In the genomic region with DNA sequence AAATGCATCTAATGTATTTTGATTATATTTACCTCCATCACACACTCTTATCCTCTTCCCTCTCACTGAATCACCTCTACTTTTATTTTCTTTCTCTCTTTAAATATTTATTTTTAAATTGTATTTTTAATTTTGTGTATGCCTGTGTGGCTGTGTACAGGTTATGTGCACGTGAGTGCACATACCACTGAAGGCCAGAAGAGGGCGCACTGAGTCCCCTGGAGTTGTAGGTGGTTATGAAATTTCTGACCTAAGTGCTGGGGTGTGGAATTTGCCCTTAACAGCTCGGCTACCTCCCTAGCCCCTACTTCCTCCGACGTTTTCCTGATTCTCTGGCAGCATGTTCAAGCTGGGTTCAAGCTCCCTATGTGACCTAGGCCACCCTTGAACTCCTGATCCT, we compare ENCODE assay signal across 25 mouse cellular contexts. TPM values are rescaled to one million over a fixed set of nuclear protein-coding genes. Genes with fewer than 3 reads are reported as not detected.
DNase-seq lines count a peak whose midpoint lies in the region; ATAC-seq and TF ChIP-seq lines count a peak whose summit lies in the region.
"Had no signal": no experiment of that assay in that cellular context is flagged by ENCODE, and none has a peak within 500 bp of the region (broad histone marks: within the 10 kb centered on the region; RNA-seq: fewer than 3 reads in every experiment).

No protein-coding gene starts in this region.

- TF ChIP-seq POLR2A in testis, adult 2 months (IDR thresholded peaks at IDR 0.05; ENCODE audit: control insufficient read depth, low read depth, low read length), result no peak

- H3K9me3 ChIP-seq in kidney, postnatal 0 days (replicated peaks; ENCODE audit: low read length), result no peaks in the 10 kb centered on the region
- no peaks in the 10 kb centered on the region for H3K9me3 ChIP-seq in stomach, postnatal 0 days (ENCODE audit: control insufficient read depth, low read length)
- H3K9me3 ChIP-seq: hindbrain, embryonic 15.5 days had no signal

- WGBS in kidney, postnatal 0 days, result 87% methylated on average over 5 of the region's 5 CpGs
- WGBS in stomach, postnatal 0 days, result 82% methylated on average over 5 of the region's 5 CpGs

- 0 out of 2 replicates have a peak, but pooled peaks cover 13% of the 10 kb centered on the region for H3K4me1 ChIP-seq in kidney, postnatal 0 days (replicated peaks; ENCODE audit: insufficient read depth, low read length)
- H3K4me1 ChIP-seq in testis, adult 2 months (ENCODE audit: control insufficient read depth, insufficient read depth, low read length), result peaks cover 2% of the 10 kb centered on the region; the same call in 1 of the 2 replicates
- H3K4me1 ChIP-seq in stomach, postnatal 0 days (replicated peaks; ENCODE audit: control insufficient read depth, insufficient read depth), result no peaks in the 10 kb centered on the region; the same call in 1 of the 2 replicates

- H3K36me3 ChIP-seq in kidney, postnatal 0 days (ENCODE audit: insufficient read depth, low read length), result no peaks in the 10 kb centered on the region
- no peaks in the 10 kb centered on the region for H3K36me3 ChIP-seq in testis, adult 2 months (ENCODE audit: control insufficient read depth, insufficient read depth, low read length)
- no peaks in the 10 kb centered on the region for H3K36me3 ChIP-seq in stomach, postnatal 0 days (ENCODE audit: control insufficient read depth, insufficient read depth, low read length)
- H3K36me3 ChIP-seq: forebrain, embryonic 10.5 days; heart, embryonic 10.5 days; hindbrain, embryonic 15.5 days; midbrain, embryonic 10.5 days had no signal

- no peaks in the 10 kb centered on the region for H3K27me3 ChIP-seq in kidney, postnatal 0 days (ENCODE audit: insufficient read depth, low read length)
- no peaks in the 10 kb centered on the region for H3K27me3 ChIP-seq in testis, adult 2 months (ENCODE audit: control insufficient read depth, insufficient read depth, low read length)
- no peaks in the 10 kb centered on the region for H3K27me3 ChIP-seq in stomach, postnatal 0 days (ENCODE audit: control insufficient read depth, insufficient read depth, low read length)
- H3K27me3 ChIP-seq: hindbrain, embryonic 15.5 days had no signal

- H3K27ac ChIP-seq in kidney, postnatal 0 days, result no peak overlapping the region
- no peak overlapping the region for H3K27ac ChIP-seq in testis, adult 2 months (ENCODE audit: control insufficient read depth, insufficient read depth, low read depth, low read length)
- H3K27ac ChIP-seq in stomach, postnatal 0 days (replicated peaks), result no peak overlapping the region
- H3K27ac ChIP-seq: forebrain, embryonic 10.5 days; heart, embryonic 10.5 days; hindbrain, embryonic 15.5 days; midbrain, embryonic 10.5 days had no signal

- peak; percentile 39 for DNase-seq in CD4-positive, CD25-positive, alpha-beta regulatory T cell, adult 2 months (ENCODE audit: low read depth, low spot score)
- no peak for DNase-seq in kidney, postnatal 0 days (ENCODE audit: low spot score)
- no peak for DNase-seq in kidney, postnatal 25 days
- no peak for DNase-seq in testis, postnatal 14 days (ENCODE audit: low spot score)
- no peak for DNase-seq in stomach, postnatal 0 days (ENCODE audit: low spot score)
- DNase-seq in left cerebral cortex, adult 8-10 months (ENCODE audit: low spot score in 2 of 2), result no peak
- DNase-seq: adrenal gland, adult 8-10 months; cerebellum, adult 2 months; gastrocnemius, postnatal 14 days; kidney, adult 8-10 months; layer of hippocampus, postnatal 36 days; lung, adult 2 months; lung, postnatal 4 days; thymus, adult 18-20 months had no signal

- H3K4me3 ChIP-seq in kidney, postnatal 0 days (replicated peaks; ENCODE audit: low read depth, low read length), result no peak overlapping the region
- H3K4me3 ChIP-seq in testis, adult 2 months (ENCODE audit: control insufficient read depth, low read depth, low read length), result no peak overlapping the region
- no peak overlapping the region for H3K4me3 ChIP-seq in stomach, postnatal 0 days (ENCODE audit: low read depth, low read length)
- H3K4me3 ChIP-seq: forebrain, embryonic 10.5 days; heart, embryonic 10.5 days; hindbrain, embryonic 15.5 days; midbrain, embryonic 10.5 days had no signal

- no peak for TF ChIP-seq EP300 in stomach, postnatal 0 days (optimal IDR thresholded peaks at IDR 0.05)

- no peak overlapping the region for H3K4me2 ChIP-seq in kidney, postnatal 0 days (ENCODE audit: low read length)
- no peak overlapping the region for H3K4me2 ChIP-seq in stomach, postnatal 0 days (replicated peaks; ENCODE audit: low read depth)
- H3K4me2 ChIP-seq: hindbrain, embryonic 15.5 days had no signal

- ATAC-seq in CD4-positive, CD25-positive, alpha-beta regulatory T cell, adult 4 months, result no peak
- ATAC-seq in kidney, postnatal 0 days (replicated peaks; ENCODE audit: low FRiP score, low read depth), result no peak
- ATAC-seq in stomach, postnatal 0 days (ENCODE audit: low FRiP score, low TSS enrichment), result no peak

- peak; percentile 30; the same call in 1 of the 2 replicates for TF ChIP-seq CTCF in kidney, postnatal 0 days (IDR thresholded peaks at IDR 0.05; ENCODE audit: low read depth)
- peak; percentile 39; the same call in 1 of the 2 replicates for TF ChIP-seq CTCF in testis, adult 2 months (IDR thresholded peaks at IDR 0.05; ENCODE audit: control insufficient read depth, insufficient read depth, insufficient replicate concordance, low read depth, low read length)
- TF ChIP-seq CTCF in stomach, postnatal 0 days (IDR thresholded peaks at IDR 0.05; ENCODE audit: low read depth), result peak; percentile 46

- no peak overlapping the region for H3K9ac ChIP-seq in kidney, postnatal 0 days (ENCODE audit: low read depth, low read length)
- no peak overlapping the region for H3K9ac ChIP-seq in stomach, postnatal 0 days (ENCODE audit: low read length)
- H3K9ac ChIP-seq: hindbrain, embryonic 15.5 days had no signal

RNA-seq across cellular contexts. Expression of a gene that starts 4.5 kb away (rescaled TPM):
- polyA plus RNA-seq in CD4-positive, CD25-positive, alpha-beta regulatory T cell, adult 4 months (2017; shearing (Covaris generic)), result not detected
- polyA plus RNA-seq in kidney, postnatal 0 days (2015; fragmentation: Nextera tagmentation; extraction: Ambion mirVana), result not detected in 2 replicates
- 142 and 168 TPM in 2 replicates for polyA plus RNA-seq in testis, adult 2 months (2012; rRNA removed)
- not detected in 2 replicates for polyA plus RNA-seq in stomach, postnatal 0 days (2015; fragmentation: Nextera tagmentation; extraction: Ambion mirVana)
- total RNA-seq in left cerebral cortex, adult 8-10 months (2022), result 1 to 10 TPM in 3 of 4 experiments, under 1 TPM in 1; 0.67 to 2.3 (median 1.5) TPM
- total RNA-seq: adrenal gland, adult 8-10 months; ES-E14; gastrocnemius, postnatal 14 days; heart, postnatal 25 days had no signal
- polyA plus RNA-seq: embryonic facial prominence, embryonic 14.5 days; forebrain, embryonic 10.5 days; heart, embryonic 10.5 days; large intestine, adult 2 months; limb, embryonic 11.5 days; lung, adult 2 months; midbrain, embryonic 10.5 days had no signal

RNA-seq across cellular contexts. Expression of a gene that starts 5.4 kb away (rescaled TPM):
- not detected for polyA plus RNA-seq in CD4-positive, CD25-positive, alpha-beta regulatory T cell, adult 4 months (2017; shearing (Covaris generic))
- polyA plus RNA-seq in kidney, postnatal 0 days (2015; fragmentation: Nextera tagmentation; extraction: Ambion mirVana), result 0.37 and 0.47 TPM in 2 replicates
- 451 and 466 TPM in 2 replicates for polyA plus RNA-seq in testis, adult 2 months (2012; rRNA removed)
- 1.0 and 1.7 TPM in 2 replicates for polyA plus RNA-seq in stomach, postnatal 0 days (2015; fragmentation: Nextera tagmentation; extraction: Ambion mirVana)
- total RNA-seq in left cerebral cortex, adult 8-10 months (2022), result 1 to 10 TPM; 1.7 to 2.8 (median 2.3) TPM
- total RNA-seq: ES-E14; gastrocnemius, postnatal 14 days; heart, postnatal 25 days had no signal

RNA-seq across cellular contexts. Expression of a gene that starts 42.8 kb away (rescaled TPM):
- polyA plus RNA-seq in CD4-positive, CD25-positive, alpha-beta regulatory T cell, adult 4 months (2017; shearing (Covaris generic)), result 10 to 100 TPM; 54.2 to 69.6 TPM
- 2.6 and 3.4 TPM in 2 replicates for polyA plus RNA-seq in kidney, postnatal 0 days (2015; fragmentation: Nextera tagmentation; extraction: Ambion mirVana)
- polyA plus RNA-seq in testis, adult 2 months (2012; rRNA removed), result 18.4 and 21.6 TPM in 2 replicates
- polyA plus RNA-seq in stomach, postnatal 0 days (2015; fragmentation: Nextera tagmentation; extraction: Ambion mirVana), result 0.86 and 1.1 TPM in 2 replicates
- total RNA-seq in left cerebral cortex, adult 8-10 months (2022), result 100 to 1,000 TPM in 3 of 4 experiments, 10 to 100 TPM in 1; 81.7 to 115 (median 108) TPM

RNA-seq across cellular contexts. Expression of a gene that starts 53.6 kb away (rescaled TPM):
- polyA plus RNA-seq in CD4-positive, CD25-positive, alpha-beta regulatory T cell, adult 4 months (2017; shearing (Covaris generic)), result 10 to 100 TPM; 29.6 to 50.3 TPM
- 3.2 and 3.8 TPM in 2 replicates for polyA plus RNA-seq in kidney, postnatal 0 days (2015; fragmentation: Nextera tagmentation; extraction: Ambion mirVana)
- 2.4 and 5.2 TPM in 2 replicates for polyA plus RNA-seq in testis, adult 2 months (2012; rRNA removed)
- 1.6 TPM in 2 replicates for polyA plus RNA-seq in stomach, postnatal 0 days (2015; fragmentation: Nextera tagmentation; extraction: Ambion mirVana)
- 1 to 10 TPM; 3.1 to 6.5 (median 5.0) TPM for total RNA-seq in left cerebral cortex, adult 8-10 months (2022)

Comparison
In these comparisons a context has a peak if more than half of its experiments do, and no peak if none do; other contexts are left out.
1. RNA of a gene that starts 4.5 kb away (polyA plus RNA-seq): 142 to 168 TPM in testis, adult 2 months; not detected in kidney, postnatal 0 days, not detected in stomach, postnatal 0 days and not detected in CD4-positive, CD25-positive, alpha-beta regulatory T cell, adult 4 months; every median in the first group is over 100 times any median in the second.
2. RNA of a gene that starts 5.4 kb away (polyA plus RNA-seq): 451 to 466 TPM in testis, adult 2 months; 1.0 to 1.7 TPM in stomach, postnatal 0 days, 0.37 to 0.47 TPM in kidney, postnatal 0 days and not detected in CD4-positive, CD25-positive, alpha-beta regulatory T cell, adult 4 months; every median in the first group is over 100 times any median in the second.
3. Peak in every context shown above with its lines, with median percentiles within 50 percentile points of each other: CTCF ChIP-seq.